Mouse (Mus musculus) myocyte (in vitro differentiated cells): ENCODE measurements at regions not wholly inside any gene's neighbourhood (a gene's known extent, or its start where the extent isn't known, plus 50 kb on each side); places are given as distances from the start of the nearest gene placed in this dataset.

Source experiments
- H3K27me3 ChIP-seq: one replicate; pipeline ENCODE4 v1.6.1; 2011; ENCODE audit not compliant: control insufficient read depth, insufficient read depth, insufficient read length
- H3K36me3 ChIP-seq: one replicate; pipeline ENCODE4 v1.6.1; 2011; ENCODE audit not compliant: control insufficient read depth, insufficient read depth
- H3K4me2 ChIP-seq: one replicate; pipeline ENCODE4 v1.6.1; 2011; ENCODE audit warnings: low read depth, control low read depth
- H3K4me3 ChIP-seq: one replicate; pipeline ENCODE4 v1.5.1; 2011; ENCODE audit warnings: mild to moderate bottlenecking, control low read depth, moderate library complexity
- H3K79me2 ChIP-seq: one replicate; pipeline ENCODE4 v1.6.1; 2011; ENCODE audit not compliant: control insufficient read depth, insufficient read depth
- H3ac ChIP-seq: one replicate; pipeline ENCODE4 v1.6.1; 2011; ENCODE audit not compliant: control insufficient read depth, insufficient read length
- CEBPB ChIP-seq: IDR thresholded peaks from 2 replicates; pipeline ENCODE4 v1.6.1; 2011; ENCODE audit warnings: mild to moderate bottlenecking, moderate library complexity; ENCODE audit not compliant: poor library complexity, insufficient read depth, severe bottlenecking
- E2F4 ChIP-seq: IDR thresholded peaks from one replicate; pipeline ENCODE4 v1.6.1; 2011; ENCODE audit warnings: mild to moderate bottlenecking, control low read depth, moderate library complexity; ENCODE audit not compliant: insufficient read depth
- MAX ChIP-seq: IDR thresholded peaks from one replicate; pipeline ENCODE4 v1.6.1; 2011; ENCODE audit warnings: low read depth, mild to moderate bottlenecking, control low read depth
- MYOD1 ChIP-seq, 3 experiments: IDR thresholded peaks; one replicate each; pipeline ENCODE4 v1.6.1; 2011; ENCODE audit warnings: control low read depth in 2 of 3, low read depth in 2 of 3, mild to moderate bottlenecking in 2 of 3, moderate library complexity in 1 of 3; ENCODE audit not compliant: insufficient read length in 2 of 3, control insufficient read depth in 1 of 3
- MYOG ChIP-seq, 3 experiments: IDR thresholded peaks; one replicate each; pipeline ENCODE4 v1.6.1; 2011; ENCODE audit warnings: control low read depth in 2 of 3, low read depth in 2 of 3, mild to moderate bottlenecking in 2 of 3; ENCODE audit not compliant: insufficient read length in 2 of 3, control insufficient read depth in 1 of 3, insufficient read depth in 1 of 3
- POLR2A ChIP-seq: IDR thresholded peaks from one replicate; pipeline ENCODE4 v1.6.1; 2011; ENCODE audit warnings: low read depth, mild to moderate bottlenecking, control low read depth, moderate library complexity; ENCODE audit not compliant: insufficient read length
- POLR2AphosphoS2 ChIP-seq: IDR thresholded peaks from one replicate; pipeline ENCODE4 v1.6.1; 2011; ENCODE audit warnings: low read depth, control low read depth; ENCODE audit not compliant: insufficient read length
- REST ChIP-seq: IDR thresholded peaks from one replicate; pipeline ENCODE4 v1.6.1; 2011; ENCODE audit warnings: mild to moderate bottlenecking, control low read depth, moderate library complexity; ENCODE audit not compliant: insufficient read depth, insufficient read length
- SRF ChIP-seq: IDR thresholded peaks from one replicate; pipeline ENCODE4 v1.6.1; 2011; ENCODE audit warnings: low read depth; ENCODE audit not compliant: control insufficient read depth, insufficient read length
- TCF12 ChIP-seq: IDR thresholded peaks from one replicate; pipeline ENCODE4 v1.6.1; 2011; ENCODE audit warnings: mild to moderate bottlenecking, control low read depth; ENCODE audit not compliant: poor library complexity, insufficient read depth, severe bottlenecking
- TCF3 ChIP-seq: IDR thresholded peaks from one replicate; pipeline ENCODE4 v1.6.1; 2011; ENCODE audit warnings: low read depth, control low read depth; ENCODE audit not compliant: insufficient read length
- USF1 ChIP-seq: IDR thresholded peaks from one replicate; pipeline ENCODE4 v1.6.1; 2011; ENCODE audit warnings: low read depth, mild to moderate bottlenecking, control low read depth, moderate library complexity

DNA sequence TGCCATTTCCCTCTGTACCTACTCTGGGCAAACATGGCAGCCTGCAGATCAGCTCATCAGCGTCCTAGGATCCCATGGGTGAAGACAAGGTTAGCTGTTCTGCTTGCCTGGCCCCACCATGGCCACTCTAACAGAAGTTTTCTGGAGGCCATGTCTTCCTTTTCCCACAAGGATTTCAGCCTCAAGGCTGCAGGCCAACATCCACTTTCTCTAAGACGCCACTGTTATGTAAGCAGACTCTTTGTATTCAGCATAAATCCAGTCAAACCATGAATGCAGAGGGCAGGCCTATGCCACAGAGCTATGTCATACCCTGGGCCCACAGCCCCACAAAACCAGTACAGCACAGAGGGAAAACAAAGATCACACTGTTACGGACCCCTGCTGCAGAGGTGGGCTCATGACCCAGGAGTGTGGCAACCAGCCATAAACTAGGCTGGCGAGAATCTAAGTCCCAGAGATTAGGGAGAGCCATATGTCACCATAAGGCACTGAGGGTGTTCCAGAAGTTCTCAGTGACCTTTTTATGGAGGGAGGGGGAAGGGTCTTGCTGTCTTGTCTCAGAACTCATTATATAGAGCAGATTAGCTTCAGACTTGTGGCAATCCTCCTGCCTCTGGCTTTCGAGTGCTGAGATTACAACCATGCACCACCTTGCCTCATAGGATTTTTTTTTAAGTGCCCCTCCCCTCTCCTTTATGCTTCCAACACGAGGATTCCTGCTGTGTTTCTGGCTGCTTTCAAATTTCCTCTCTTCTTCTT lies 63.2 kb upstream of the Eml4 start:
- Histone ChIP-seq H3K4me3 (no peak overlapping the region), H3K27me3 (no peaks in the 10 kb centered on the region), H3K36me3 (no peaks in the 10 kb centered on the region), H3ac (no peak overlapping the region), H3K79me2 (no peaks in the 10 kb centered on the region), H3K4me2 (no peak overlapping the region)
- TF ChIP-seq USF1: no peak
- TF ChIP-seq MAX: no peak
- no peak for TF ChIP-seq REST
- TF ChIP-seq MYOD1 (IDR thresholded peaks at IDR 0.05; ENCODE audit: control insufficient read depth in 1 of 3, insufficient read length in 2 of 3, low read depth in 2 of 3): no peak
- no peak for TF ChIP-seq SRF
- no peak for TF ChIP-seq TCF3
- no peak for TF ChIP-seq POLR2AphosphoS2
- TF ChIP-seq CEBPB: no peak
- TF ChIP-seq POLR2A: no peak
- no peak for TF ChIP-seq MYOG (IDR thresholded peaks at IDR 0.05; ENCODE audit: control insufficient read depth in 1 of 3, insufficient read depth in 1 of 3, insufficient read length in 2 of 3, low read depth in 2 of 3)
- TF ChIP-seq E2F4: no peak

DNA sequence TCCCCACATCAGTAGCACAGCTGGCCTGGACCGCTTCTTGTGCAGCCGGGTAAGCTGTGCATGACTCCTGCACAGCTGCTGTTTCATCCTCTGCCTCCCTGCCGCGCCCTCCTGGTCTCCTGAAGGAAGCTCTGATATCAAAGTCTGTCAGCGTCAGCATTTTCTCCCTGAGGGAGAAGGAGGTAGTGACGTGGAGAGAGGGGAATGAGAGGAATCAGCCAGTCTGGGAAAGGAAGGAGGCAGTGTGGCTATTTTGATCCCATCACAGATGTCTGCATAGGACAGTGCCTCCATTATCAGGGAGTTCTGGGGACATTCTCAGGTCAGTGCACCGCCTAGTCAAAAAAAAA lies 62.6 kb upstream of the Eml4 start:
- TF ChIP-seq MYOG (IDR thresholded peaks at IDR 0.05; ENCODE audit: control insufficient read depth in 1 of 3, insufficient read depth in 1 of 3, insufficient read length in 2 of 3, low read depth in 2 of 3) (peak in 2 of 3 experiments; percentile 10 to 43), MYOD1 (IDR thresholded peaks at IDR 0.05; ENCODE audit: control insufficient read depth in 1 of 3, insufficient read length in 2 of 3, low read depth in 2 of 3) (peak in 2 of 3 experiments; percentile 44 to 45), POLR2A (no peak)
- no peak overlapping the region for H3ac ChIP-seq
- no peak overlapping the region for H3K4me3 ChIP-seq
- H3K79me2 ChIP-seq: no peaks in the 10 kb centered on the region
- H3K27me3 ChIP-seq: no peaks in the 10 kb centered on the region
- no peaks in the 10 kb centered on the region for H3K36me3 ChIP-seq
- no peak overlapping the region for H3K4me2 ChIP-seq

DNA sequence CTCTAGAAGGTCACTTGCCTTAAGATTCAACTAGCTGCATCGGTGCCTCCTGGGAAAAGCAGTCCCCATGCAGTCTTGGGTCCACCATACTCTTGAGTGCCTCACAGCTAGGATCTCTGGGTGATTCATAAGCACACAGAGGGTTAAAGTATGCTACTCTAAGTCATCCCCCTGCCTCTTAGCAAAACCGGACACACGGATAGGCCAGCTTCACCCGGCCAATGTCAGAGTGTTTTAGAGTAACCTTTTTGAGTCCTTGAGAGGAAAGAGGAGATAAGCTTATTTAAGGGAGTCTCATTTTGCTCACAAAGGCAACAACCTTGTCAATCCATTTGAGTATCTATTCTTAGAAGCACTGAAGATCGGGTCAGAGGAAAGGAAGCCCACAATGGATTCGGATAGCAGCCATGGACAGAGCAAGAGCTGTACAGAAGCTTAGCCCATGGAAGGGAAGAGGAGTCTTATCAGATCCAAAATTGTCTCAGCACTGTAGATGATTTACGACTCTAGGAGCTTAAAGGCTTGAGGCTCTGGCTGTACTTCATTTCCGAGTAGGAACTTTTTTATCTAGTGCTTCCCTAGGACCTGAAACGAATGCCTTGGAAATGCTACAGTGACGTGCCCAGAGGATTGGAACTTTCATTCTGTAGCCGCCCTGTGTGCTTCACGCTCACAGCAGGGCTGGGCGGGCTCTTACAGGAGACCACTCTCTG lies 55.0 kb upstream of the Eml4 start:
- H3ac ChIP-seq: no peak overlapping the region
- no peak overlapping the region for H3K4me2 ChIP-seq
- H3K4me3 ChIP-seq: no peak overlapping the region
- H3K36me3 ChIP-seq: no peaks in the 10 kb centered on the region
- TF ChIP-seq POLR2AphosphoS2: no peak
- TF ChIP-seq TCF3: no peak
- TF ChIP-seq POLR2A: no peak
- no peak for TF ChIP-seq REST
- no peak for TF ChIP-seq MYOG (IDR thresholded peaks at IDR 0.05; ENCODE audit: control insufficient read depth in 1 of 3, insufficient read depth in 1 of 3, insufficient read length in 2 of 3, low read depth in 2 of 3)
- no peak for TF ChIP-seq E2F4
- TF ChIP-seq SRF: no peak
- no peak for TF ChIP-seq MYOD1 (IDR thresholded peaks at IDR 0.05; ENCODE audit: control insufficient read depth in 1 of 3, insufficient read length in 2 of 3, low read depth in 2 of 3)
- TF ChIP-seq USF1: no peak
- TF ChIP-seq MAX: no peak
- TF ChIP-seq CEBPB: no peak
- no peak for TF ChIP-seq TCF12
- H3K27me3 ChIP-seq: no peaks in the 10 kb centered on the region
- H3K79me2 ChIP-seq: no peaks in the 10 kb centered on the region

DNA sequence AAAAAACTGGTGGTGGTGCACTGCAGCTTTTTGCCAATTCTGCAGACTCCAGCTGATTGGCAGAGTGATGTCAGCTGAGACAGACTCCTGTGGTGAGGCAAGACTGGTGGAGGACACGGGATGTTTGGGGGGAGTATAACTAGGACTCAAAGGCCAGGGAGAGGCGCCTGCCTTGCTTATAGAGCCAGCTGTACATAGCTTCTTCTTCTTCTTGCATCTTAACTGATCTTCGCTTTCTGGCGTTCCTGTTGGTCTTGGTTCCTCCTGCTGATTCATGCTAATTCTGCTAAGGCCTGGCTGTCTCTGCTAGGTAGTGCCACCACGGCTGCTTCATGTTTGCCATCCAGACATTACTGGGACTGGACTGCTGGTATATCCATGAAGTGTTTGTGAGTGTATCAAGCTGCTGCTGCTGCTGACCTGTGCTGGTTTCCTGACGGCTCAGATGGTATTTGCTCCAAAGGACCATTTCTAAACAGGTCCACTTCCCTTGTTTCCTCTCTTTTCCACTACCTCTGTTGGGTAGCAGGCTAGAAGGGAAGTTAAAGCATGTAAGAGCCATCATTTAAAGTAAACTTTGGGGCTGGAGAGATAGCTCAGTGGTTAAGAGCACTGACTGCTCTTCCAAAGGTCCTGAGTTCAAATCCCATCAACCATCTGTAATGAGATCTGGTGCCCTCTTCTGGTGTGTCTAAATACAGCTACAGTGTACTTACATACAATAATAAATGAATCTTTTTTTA lies 53.2 kb upstream of the Eml4 start:
- Histone ChIP-seq H3K36me3 (no peaks in the 10 kb centered on the region), H3ac (no peak overlapping the region), H3K27me3 (no peaks in the 10 kb centered on the region), H3K79me2 (no peaks in the 10 kb centered on the region), H3K4me2 (no peak overlapping the region), H3K4me3 (no peak overlapping the region)
- TF ChIP-seq POLR2AphosphoS2: no peak
- TF ChIP-seq MAX: no peak
- TF ChIP-seq E2F4: no peak
- no peak for TF ChIP-seq SRF
- no peak for TF ChIP-seq TCF12
- TF ChIP-seq TCF3: no peak
- TF ChIP-seq MYOD1 (IDR thresholded peaks at IDR 0.05; ENCODE audit: control insufficient read depth in 1 of 3, insufficient read length in 2 of 3, low read depth in 2 of 3): no peak
- TF ChIP-seq MYOG (IDR thresholded peaks at IDR 0.05; ENCODE audit: control insufficient read depth in 1 of 3, insufficient read depth in 1 of 3, insufficient read length in 2 of 3, low read depth in 2 of 3): no peak
- TF ChIP-seq CEBPB: no peak
- no peak for TF ChIP-seq USF1
- no peak for TF ChIP-seq POLR2A
- no peak for TF ChIP-seq REST
